ENCODE assay signal across 8 mouse cellular contexts in the genomic region with DNA sequence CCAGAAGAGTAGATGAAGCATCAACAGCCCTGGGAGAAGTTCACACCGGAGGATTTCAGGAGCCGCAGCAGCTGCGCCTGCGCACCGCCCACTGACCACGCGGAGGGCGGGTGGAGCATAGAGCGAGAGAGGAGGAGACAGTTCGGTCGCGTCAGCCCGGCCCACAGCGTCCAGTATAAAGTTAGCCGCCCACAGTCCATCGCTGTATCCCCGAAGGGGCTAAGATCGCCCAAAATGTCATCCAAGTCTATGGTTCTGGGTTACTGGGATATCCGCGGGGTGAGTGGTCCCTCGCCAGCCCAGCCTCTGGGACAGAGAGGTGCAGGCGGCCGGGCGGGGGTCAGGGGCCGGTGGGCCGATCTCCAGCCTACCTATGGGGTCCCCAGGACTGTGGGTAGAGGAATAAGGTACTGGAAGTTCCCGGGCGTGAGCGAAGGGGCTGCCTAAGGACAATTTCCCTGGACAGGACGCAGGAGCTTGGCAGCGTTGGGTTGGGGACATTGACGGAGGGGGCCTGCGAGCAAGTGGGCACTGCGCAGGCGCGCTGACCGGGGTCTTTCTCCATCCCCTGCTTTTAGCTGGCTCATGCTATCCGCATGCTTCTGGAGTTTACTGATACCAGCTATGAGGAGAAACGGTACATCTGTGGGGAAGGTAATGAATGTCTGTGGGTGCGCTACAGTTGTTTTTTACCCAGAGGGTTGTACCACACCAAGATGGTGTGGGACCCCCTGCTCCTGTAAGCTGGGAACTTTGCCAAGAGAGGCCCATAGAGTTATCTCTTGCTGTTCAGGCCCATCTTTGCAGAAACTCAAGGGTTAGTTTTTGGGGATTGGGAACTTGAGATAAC. TPM values are rescaled to one million over a fixed set of nuclear protein-coding genes. Genes with fewer than 3 reads are reported as not detected.
DNase-seq lines count a peak whose midpoint lies in the region; ATAC-seq and TF ChIP-seq lines count a peak whose summit lies in the region.

A gene (plus strand): TSS at position 102 of the 850 bp plus-strand sequence.

- no peak for TF ChIP-seq CTCF in Patski (IDR thresholded peaks at IDR 0.05)
- no peak for TF ChIP-seq CTCF in lung, embryonic 14.5 days (IDR thresholded peaks at IDR 0.05; ENCODE audit: low read depth)
- TF ChIP-seq CTCF in olfactory bulb, adult 2 months (IDR thresholded peaks at IDR 0.05; ENCODE audit: insufficient read depth, low read depth, low read length): no peak

- peak within 1 kb of the TSS; percentile 97 for H3K27ac ChIP-seq in hindbrain, embryonic 10.5 days
- peak within 1 kb of the TSS; percentile 85 for H3K27ac ChIP-seq in lung, embryonic 14.5 days (ENCODE audit: low read depth)
- peak within 1 kb of the TSS; percentile 17; the same call in 1 of the 2 replicates for H3K27ac ChIP-seq in olfactory bulb, adult 2 months (ENCODE audit: insufficient read depth, low read depth, low read length)

- in situ Hi-C loops in Patski (cut with MboI; ENCODE audit: low pct_unique_long_range_greater_than_20kb): no loop called here

- peak; percentile 83 for DNase-seq in Patski (ENCODE audit: low read depth, low spot score)
- DNase-seq in cerebellum, postnatal 14 days: peak; percentile 88 to 89
- DNase-seq in frontal cortex, postnatal 10 days (ENCODE audit: low spot score in 2 of 2): peak; percentile 79 to 83
- peak; percentile 87 for DNase-seq in hindbrain, embryonic 10.5 days (ENCODE audit: low spot score)
- peak; percentile 53 for DNase-seq in layer of hippocampus, adult 9-10 months (ENCODE audit: low spot score)
- DNase-seq in lung, embryonic 14.5 days: peak; percentile 92
- no peak for DNase-seq in thymus, postnatal 0 days (ENCODE audit: low spot score)

- WGBS in hindbrain, embryonic 10.5 days: 7% methylated on average over 40 of the region's 40 CpGs
- WGBS in lung, embryonic 14.5 days: 6% methylated on average over 40 of the region's 40 CpGs
- 4% methylated on average over 40 of the region's 40 CpGs for WGBS in olfactory bulb, adult 2 months

- ATAC-seq in Patski: peak; percentile 93
- peak; percentile 97 for ATAC-seq in lung, embryonic 14.5 days (ENCODE audit: insufficient read depth)

- H3K9ac ChIP-seq in lung, embryonic 14.5 days: peak within 1 kb of the TSS; percentile 89

- H3K4me3 ChIP-seq in hindbrain, embryonic 10.5 days: peak within 1 kb of the TSS; percentile 75
- peak within 1 kb of the TSS; percentile 81 for H3K4me3 ChIP-seq in lung, embryonic 14.5 days (ENCODE audit: low read depth, low read length)
- H3K4me3 ChIP-seq in olfactory bulb, adult 2 months (ENCODE audit: insufficient read depth, low read depth, low read length): peak within 1 kb of the TSS; percentile 63

- H3K4me1 ChIP-seq in hindbrain, embryonic 10.5 days (replicated peaks): peaks cover 18% of the 10 kb centered on the region
- peaks cover 2% of the 10 kb centered on the region; the same call in 1 of the 2 replicates for H3K4me1 ChIP-seq in lung, embryonic 14.5 days (ENCODE audit: insufficient read depth)
- no peaks in the 10 kb centered on the region for H3K4me1 ChIP-seq in olfactory bulb, adult 2 months (ENCODE audit: control insufficient read depth, insufficient read depth, low read length)

- CTCF ChIA-PET in Patski (lab: Charles Lee): interaction anchor here (1.0 to 4.1 kb wide), 5 partner anchors 8 to 29 kb away, joined by 3 to 17 read pairs (median 3); a partner anchor contains a TSS

- TF ChIP-seq POLR2A in olfactory bulb, adult 2 months (IDR thresholded peaks at IDR 0.05; ENCODE audit: insufficient read depth, low read depth, low read length): peak; percentile 93

- H3K4me2 ChIP-seq in lung, embryonic 14.5 days: peak within 1 kb of the TSS; percentile 83

- no peaks in the 10 kb centered on the region for H3K9me3 ChIP-seq in hindbrain, embryonic 10.5 days
- no peaks in the 10 kb centered on the region for H3K9me3 ChIP-seq in lung, embryonic 14.5 days (ENCODE audit: low read depth, low read length)

- H3K36me3 ChIP-seq in hindbrain, embryonic 10.5 days: peaks cover 35% of the 10 kb centered on the region
- peaks cover 19% of the 10 kb centered on the region; the same call in 1 of the 2 replicates for H3K36me3 ChIP-seq in lung, embryonic 14.5 days (ENCODE audit: insufficient read depth)

- POLR2A ChIA-PET in Patski (lab: Charles Lee): interaction anchor here (0.6 to 1.7 kb wide), 2 partner anchors 12 to 21 kb away, joined by 3 to 7 read pairs; no protein-coding TSS in a partner anchor

- H3K27me3 ChIP-seq in Patski: no peaks in the 10 kb centered on the region
- no peaks in the 10 kb centered on the region for H3K27me3 ChIP-seq in hindbrain, embryonic 10.5 days (ENCODE audit: insufficient read depth, poor library complexity, severe bottlenecking)
- no peaks in the 10 kb centered on the region for H3K27me3 ChIP-seq in lung, embryonic 14.5 days (ENCODE audit: insufficient read depth, low read length)

RNA-seq across cellular contexts. Expression of the gene that starts here (rescaled TPM):
- polyA plus RNA-seq in Patski (2021): 150 TPM
- 219 and 233 TPM in 2 replicates for polyA plus RNA-seq in hindbrain, embryonic 10.5 days (2016; fragmentation: Nextera tagmentation; extraction: Ambion mirVana)
- 142 and 148 TPM in 2 replicates for polyA plus RNA-seq in lung, embryonic 14.5 days (2014; fragmentation: Nextera tagmentation; extraction: Ambion mirVana)
- polyA plus RNA-seq in olfactory bulb, adult 2 months (2012; ENCODE audit: insufficient read depth, insufficient read length, low replicate concordance, missing spikeins): not detected in 2 replicates
- polyA plus RNA-seq in thymus, postnatal 0 days (2015; fragmentation: Nextera tagmentation; extraction: Ambion mirVana): 14.4 and 14.9 TPM in 2 replicates

Comparison
In these comparisons a context has a peak if more than half of its experiments do, and no peak if none do; other contexts are left out.
1. H3K27ac ChIP-seq: peak in every context shown above with its lines; median percentile 97 in hindbrain, embryonic 10.5 days; 85 in lung, embryonic 14.5 days; 17 in olfactory bulb, adult 2 months.